Mouse (Mus musculus) thymus, postnatal 36 days (tissue): ENCODE results near the gene Snrpf.
A peak's percentile ranks its signal among the peaks of the same experiment; 100 is the strongest.
"Not testable (repeated sequence)": the region's sequence is repeated elsewhere in the genome, so short reads cannot be mapped to it uniquely, and the experiment has no call there.

Experiments used
- DNase-seq, 2 experiments: peaks; one replicate each; pipeline ENCODE4 v3.0.0; 2022; ENCODE audit warnings: mixed read lengths in 2 of 2

The Snrpf gene

DNA sequence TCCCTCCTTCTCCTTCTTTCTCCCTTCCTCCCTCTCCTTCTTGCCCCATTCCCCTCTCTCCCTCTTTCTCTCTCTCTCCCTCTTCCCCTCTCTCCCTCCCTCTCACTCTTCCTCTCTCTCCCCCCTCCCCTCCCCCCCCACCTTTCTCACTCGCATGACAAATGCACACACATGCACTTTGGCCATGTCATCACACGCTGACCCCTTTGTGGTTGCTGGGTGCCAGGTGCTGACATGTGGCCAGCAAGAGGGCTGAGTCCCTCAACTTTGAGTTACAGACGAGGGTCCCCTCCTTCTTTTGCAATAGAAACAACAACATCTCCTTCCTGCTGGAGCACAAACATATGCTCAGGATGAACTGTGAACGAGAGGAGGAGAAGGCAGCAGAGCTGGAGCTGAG is 14.5 kb downstream of the Snrpf start:
- DNase-seq, result no peak

DNA sequence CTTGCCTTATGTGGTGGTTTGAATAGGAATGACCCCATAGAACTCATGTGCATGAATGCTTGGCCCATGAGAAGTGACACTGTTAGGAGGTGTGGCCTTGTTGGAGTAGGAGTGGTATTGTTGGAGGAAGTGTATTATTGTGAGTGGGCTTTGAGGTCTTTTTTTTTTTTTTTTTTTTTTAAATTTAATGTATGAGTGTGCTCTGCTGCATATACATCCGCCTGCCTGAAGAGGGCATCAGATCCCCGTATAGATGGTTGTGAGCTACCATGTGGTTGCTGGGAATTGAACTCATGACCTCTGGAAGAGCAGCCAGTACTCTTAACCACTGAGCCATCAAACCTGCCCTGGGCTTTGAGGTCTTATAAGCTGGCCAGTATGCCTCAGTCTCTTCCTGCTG is 17.3 kb downstream of the Snrpf start:
- DNase-seq, result no peak

DNA sequence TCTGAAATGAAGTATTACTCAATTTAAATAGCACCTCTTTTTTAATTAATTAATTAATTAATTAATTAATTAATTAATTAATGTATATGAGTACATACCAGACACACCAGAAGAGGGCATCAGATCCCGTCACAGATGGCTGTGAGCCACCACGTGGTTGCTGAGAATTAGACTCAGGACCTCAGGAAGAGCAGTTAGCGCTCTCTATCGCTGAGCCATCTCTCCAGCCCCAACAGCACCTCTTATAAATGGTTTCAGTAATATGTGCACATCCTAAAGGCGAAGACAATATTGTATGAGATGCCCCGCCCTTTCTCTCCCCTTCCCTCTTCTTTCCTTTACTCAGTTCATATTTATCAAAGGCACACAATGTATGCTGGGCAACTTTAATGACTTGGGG is 20.8 kb downstream of the Snrpf start:
- DNase-seq, result no peak

DNA sequence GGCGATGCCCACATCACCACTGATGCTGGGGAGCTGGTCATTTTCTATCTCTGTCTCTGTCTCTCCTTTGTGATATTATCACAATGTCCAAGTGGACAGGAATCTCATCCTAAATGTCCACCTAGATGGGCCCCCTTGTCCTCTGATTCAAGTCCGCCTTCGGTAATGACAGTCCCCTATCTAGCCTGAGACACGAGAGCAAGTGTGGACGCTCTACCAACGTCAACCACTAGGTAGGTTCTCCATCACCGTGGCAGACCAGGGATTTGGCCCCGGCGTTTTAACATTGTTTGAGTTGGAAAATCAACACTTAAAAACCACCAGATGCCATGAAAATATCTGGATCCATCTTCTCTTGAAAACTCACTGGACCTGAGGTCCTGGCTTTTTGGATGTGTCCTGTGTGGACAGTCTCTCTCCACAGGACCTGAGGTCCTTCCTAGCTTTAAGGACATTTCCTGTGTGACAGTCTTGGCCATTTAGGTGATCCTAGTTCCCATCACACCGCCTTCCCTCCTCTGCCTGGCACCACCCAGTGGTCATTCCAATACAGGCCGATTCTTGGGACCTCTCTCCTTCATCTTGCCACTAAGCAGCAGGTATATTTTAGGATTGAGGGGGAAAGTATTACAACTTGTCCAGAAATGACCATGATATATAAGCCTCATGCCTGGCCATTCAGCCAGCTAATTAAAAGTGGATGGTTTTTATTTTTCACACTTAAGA is 21.5 kb downstream of the Snrpf start:
- no peak for DNase-seq

DNA sequence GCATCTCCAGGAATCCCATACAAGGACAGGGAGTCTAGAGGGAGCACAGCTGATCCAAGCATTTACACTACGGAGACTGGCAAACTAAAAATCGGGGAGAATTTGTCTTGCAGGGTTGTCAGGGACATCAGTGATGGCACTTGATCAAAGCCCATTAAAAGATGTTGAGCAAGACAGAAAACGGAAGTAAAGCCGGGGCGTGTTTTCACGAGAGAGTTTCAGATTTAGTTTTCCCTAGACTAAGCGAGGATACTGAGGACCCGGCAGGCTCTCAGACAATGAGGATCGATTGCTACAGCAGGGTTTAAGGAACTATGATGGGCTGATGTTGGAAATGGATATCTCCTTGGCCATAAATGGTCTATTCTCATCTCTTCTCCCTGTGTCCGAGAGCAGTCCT is 22.4 kb downstream of the Snrpf start:
- no peak for DNase-seq

DNA sequence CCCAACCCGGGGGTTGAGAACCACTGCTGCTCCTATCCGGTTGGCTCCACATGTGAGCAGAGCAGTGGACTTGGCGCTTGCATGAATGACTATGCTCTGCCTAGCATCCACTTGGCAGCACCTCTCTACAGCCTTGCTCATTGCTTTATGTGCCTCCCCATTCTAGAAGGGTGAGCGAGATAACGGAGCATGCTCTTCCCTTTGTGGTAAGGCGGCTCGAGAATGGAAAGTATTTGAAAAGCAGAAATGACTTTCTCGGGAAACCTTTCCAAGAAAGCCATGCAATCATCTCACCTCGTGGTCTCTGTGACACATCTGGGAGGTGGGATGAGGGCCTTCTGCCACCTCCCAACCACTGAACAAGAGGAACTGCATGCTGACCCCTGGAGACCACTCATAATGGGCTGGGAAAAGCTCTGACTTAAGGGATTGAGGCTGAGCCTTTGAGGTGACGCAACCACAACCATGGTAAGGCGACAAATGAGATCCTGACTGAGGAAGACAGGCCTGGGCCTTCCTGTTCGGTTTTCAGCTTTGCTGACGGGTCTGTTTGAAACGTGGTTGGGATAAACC is 24.9 kb downstream of the Snrpf start:
- no peak for DNase-seq

DNA sequence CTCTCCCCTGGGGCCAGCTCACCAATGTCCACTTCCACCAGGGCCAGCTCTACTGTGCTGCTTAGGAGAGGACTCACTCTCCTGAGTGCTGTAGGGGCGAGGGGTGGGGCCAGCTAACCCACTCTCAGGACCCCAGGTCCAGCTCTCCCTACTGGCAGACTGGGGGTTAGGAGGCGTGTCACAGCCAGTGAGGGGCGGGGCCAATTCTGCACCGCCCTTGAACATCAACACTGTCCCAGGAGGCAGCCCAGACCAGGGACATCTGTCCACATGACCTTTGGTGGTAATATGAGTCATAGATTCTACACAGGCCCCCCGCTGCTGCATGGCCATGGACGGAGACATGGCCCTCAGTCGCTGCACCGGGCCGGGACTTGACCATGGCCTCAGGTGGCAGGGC is 29.7 kb downstream of the Snrpf start:
- DNase-seq, result no peak

DNA sequence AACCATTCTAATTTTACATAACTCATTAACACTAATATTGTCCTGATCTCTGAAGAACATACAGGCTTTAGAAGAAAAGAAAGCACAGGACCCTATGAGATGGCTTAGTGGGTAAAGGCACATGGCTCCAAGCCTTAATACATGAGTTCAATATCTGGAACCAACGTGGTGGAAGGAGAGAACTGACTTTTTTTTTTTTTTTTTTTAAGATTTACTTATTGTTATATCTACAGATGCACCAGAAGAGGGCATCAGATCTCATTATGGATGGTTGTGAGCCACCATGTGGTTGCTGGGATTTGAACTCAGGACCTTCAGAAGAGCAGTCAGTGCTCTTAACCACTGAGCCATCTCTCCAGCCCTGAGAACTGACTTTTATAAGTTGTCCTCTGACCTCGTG is 31.5 kb downstream of the Snrpf start:
- not testable (repeated sequence) for DNase-seq

DNA sequence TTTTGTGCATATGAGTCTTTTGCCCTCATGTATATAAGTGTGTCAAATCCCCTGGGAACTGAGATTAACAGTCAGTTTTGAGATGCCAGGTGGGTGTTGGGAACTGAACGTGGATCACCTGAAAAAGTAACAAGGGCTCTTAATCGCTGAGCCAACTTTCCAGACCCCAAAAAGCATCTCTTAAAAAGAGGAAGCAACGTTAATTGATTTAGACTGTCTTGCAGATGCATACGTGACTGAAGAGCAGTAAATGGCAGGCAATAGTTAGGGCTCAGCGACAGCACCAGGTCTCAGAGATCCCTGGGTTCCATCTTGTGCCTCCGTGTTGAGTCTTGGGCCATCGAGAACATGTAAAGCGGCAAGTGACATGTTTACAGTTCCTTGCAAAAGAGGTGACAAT is 36.9 kb downstream of the Snrpf start:
- no peak for DNase-seq

DNA sequence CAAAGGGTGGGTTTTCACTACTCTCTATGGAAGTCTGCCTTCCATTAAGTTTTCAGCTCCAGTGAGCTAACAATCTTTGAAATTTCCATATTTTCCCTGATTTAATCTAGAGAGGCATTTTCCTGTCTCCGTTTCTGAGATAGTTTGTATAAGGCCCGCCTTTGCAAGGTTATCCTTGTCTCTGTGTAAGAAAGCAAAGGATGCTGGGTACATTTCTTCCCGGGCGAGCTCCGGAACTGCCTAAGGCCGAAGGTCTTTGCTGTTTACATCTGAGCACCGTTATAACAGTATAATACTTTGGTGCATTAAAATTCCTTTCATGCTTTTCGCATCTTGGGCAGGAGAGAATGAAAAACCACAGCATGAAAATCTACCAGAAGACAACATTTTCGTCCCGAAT is 39.7 kb downstream of the Snrpf start:
- no peak for DNase-seq

DNA sequence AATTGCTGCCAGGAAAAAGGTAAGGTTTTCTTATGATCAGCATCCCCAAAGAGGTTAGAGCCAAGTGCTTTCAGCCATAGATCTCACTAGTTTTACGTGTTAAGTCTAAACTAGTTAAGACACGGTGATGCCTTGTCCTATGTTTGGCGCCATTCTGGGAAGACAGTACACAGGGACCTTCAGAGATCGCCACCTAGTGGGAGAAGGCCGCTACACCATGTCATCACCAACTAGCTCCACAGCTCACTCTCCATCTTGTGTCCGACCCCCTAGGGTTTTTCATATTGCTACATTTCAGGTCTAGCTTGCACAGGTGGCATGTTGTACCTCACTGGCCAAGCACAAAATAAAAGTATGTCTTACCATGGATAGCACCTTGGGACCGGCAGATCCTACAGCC is 40.5 kb downstream of the Snrpf start:
- peak; percentile 75 to 80 for DNase-seq

DNA sequence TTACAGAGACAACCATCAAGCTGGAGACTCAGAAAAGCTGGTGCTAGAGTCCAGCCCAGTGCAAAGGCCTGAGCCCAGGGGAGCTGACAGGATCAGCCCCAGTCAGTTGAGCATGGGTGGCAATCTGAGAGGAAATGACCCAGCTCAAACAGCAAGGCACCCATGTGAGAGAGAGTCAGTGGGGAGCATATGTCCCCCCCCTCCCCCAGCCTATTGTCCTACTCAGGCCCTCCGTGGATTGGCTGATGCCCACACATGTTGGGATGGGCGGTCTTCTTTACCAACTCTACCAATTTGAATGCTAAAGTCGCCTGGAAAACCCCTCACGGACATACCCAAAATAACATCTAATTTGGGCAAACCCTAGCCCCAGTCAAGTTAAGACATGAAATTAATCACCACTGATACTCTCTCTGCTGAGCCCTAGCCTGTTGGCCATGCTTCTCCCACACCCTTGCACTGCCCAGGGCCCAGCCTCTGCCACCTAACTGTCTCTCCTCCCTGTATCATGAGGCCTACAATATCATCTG is 41.7 kb downstream of the Snrpf start:
- no peak for DNase-seq

DNA sequence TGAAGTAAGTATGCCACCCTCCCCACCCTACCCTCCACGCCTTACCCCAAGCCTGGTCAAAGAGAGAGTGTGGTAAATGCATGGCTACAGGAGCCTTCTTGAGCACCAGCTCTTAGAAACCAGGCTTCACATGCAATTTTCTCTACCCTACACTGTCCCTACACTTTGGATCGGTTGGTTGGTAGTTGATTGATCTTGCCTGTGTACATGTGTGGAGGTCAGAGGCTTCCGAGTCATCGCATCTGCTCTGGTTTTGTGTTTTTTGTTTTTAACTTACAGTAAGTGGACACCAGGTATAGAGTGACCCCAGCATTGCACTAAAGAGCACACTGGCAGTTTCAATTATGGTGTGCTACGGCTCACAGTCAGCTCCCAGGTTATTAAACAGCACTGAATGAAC is 45.3 kb downstream of the Snrpf start:
- DNase-seq, result no peak

DNA sequence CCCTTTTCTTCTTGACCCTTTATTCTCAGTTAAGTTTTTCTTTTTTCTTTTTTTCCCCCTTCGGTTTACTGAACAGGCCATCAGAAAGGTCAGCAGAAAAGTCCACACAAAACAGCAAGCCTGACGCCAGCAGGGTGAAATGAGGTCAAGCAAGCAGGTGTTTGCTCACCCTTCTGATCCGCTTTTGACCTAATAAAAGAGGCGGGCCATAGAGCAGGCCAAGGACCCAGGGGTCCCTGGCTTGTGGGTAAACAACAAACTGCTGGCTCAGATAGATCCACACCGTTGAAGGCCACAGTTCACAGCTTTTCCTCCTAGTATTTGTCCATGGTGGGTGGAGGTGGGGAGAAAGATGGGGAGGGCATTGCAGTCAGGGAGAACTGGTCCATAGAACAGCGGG is 46.3 kb downstream of the Snrpf start:
- DNase-seq, result no peak

DNA sequence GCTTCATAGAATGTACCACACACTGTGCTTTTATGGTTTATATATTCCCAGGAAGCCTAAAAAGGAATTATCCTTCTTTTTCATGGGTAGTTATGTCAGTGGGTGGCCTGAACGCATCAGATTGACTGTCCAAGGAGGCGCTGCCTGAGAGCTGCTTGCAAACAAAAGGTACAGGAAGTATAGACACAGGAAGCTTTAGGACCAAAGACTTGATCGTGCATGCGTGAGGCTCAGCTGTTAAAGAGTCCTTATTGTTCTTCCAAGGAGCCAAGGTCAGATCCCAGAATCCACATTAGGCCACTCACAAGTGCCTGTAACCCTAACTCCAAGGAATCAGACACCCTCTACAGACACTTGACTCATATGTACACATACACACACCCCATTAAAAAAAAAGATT is 47.1 kb downstream of the Snrpf start:
- DNase-seq, result no peak

DNA sequence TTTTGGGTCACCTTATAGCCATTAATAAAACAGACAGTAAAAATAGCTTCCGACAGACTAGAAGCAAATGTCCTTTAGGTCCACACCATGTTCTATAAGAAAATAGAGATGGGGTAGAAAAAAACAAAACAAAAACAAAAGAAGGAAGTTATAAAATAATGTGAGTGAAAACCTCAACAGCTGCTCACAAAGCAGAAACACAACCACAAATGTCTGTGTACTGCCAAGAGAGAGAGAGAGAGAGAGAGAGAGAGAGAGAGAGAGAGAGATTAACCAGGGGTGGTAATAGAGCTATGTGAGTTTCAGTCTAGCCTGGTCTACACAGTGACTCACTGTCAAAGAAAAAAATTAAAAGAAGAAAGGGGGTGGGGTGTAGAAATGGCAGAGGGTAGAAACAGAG is 47.9 kb downstream of the Snrpf start:
- no peak for DNase-seq

DNA sequence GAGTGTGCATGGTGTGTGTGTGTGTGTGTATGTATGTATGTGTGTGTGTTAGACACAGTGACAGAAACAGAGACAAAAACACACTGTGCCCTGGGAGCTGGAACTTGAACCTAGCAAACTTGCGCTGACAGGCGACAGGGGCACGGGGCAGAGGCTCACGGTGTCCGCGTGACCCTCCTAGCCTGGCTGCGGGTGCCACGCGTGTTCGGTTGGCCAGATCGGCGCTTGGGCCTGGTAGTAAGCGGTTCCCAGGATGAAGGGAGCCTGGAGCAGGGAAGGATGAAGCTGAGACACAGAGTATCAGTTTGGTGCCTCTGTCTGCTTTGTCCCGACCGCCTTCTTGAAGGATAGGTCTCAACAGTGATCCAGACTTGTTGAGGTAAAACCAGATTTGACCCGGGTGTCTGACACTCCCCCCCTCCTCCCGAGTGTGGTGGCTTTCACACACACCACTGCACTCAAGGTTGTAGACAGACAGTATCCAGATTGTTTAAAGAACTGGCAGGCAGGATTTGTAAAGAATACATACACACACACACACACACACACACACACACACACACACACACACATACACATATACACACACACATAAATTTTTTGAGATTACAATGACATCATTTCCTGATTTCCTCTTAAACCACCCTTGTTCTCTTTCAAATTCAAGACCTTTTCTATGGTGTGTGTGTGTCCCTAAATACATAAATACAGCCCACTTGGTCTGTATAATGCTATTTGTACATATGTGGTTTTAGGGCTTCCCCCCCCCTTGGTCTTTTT is 48.9 kb downstream of the Snrpf start, which contains the start of gene Ccdc38:
TSS of gene Ccdc38 (plus strand) at position 202 of the 780 bp plus-strand sequence.
- DNase-seq, result peak; percentile 35 to 39

DNA sequence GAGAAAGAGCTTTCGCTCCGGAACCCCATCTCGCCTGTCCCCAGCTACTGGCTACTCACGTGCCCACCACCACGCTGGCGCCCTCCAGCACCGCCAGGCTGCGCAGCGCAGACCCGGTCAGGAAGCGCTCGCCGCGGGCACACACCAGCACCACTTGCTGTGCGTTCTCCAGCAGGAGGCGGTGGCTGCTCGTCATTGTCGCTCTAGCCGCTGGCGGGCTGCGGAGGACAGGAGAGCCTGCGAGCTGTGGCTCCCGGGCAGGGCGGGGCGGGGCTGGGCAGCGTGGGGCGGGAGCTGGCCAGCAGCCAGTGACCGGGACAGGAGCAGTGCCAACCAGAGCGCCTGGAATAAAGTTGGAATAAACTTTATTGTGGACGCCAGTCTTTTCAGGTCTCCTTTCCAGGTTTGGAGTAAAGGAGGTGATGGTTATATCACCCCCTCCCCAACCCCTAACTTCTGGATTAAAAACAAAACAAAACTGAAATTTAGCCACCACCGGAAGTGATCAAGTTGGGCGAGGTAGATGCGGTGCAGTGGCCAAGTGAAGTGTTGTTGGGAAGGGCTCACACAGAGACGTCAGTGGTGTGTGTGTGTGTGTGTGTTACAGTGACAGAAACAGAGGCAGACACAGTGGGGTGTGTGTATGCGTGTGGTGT is 49.6 kb downstream of the Snrpf start, which contains the start of gene Amdhd1:
TSS of gene Amdhd1 (minus strand) at position 259 of the 656 bp plus-strand sequence.
- DNase-seq, result peak; percentile 86 to 89

DNA sequence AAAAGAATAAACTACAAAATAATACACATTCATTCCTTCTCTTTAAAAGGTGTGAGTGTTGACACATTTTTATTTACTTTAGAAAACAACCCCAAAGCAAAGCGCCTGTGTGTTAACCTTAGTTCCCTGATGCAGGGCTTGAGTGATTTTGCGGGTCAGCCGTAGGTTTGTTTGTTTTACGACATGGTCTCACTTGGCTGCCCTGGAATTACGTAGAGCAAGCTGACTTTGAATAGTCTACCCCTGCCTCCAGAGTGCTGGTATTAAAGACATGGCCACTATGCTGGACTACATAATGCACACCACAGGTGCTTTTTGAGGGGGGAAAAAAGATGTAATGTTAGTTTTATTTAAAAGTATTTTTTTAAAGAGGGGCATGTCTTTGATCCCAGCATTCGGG is 50.7 kb downstream of the Snrpf start:
- DNase-seq, result no peak

DNA sequence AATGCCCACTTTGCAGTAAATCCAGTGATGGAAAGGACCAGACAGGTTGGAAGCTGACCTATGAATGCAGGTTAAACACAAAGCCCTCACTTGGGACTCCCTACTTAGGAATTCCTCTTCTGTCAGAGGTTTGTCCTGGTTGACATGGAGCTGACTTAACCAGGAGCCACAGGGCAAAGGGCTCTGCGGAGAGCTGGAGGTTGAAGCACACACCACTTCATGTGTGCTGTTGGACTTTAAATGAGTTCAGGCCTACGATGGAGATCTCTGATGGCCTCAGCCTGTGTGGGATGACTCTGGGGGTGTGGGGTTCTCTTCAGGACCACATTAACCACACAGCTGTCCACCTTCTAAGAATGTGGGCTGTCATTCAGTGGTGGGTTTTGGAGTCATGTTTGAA is 51.2 kb downstream of the Snrpf start:
- no peak for DNase-seq
